Mouse (Mus musculus) neural tube, embryonic 11.5 days (tissue): ENCODE measurements around the gene Tmem211. TPM values are rescaled to one million over a fixed set of nuclear protein-coding genes. Genes with fewer than 3 reads are reported as not detected.

Source experiments
- ATAC-seq: fragments of 200-750 bp; cut with Nextera tagmentation; 2 replicates; pipeline ENCODE4 v1.8.0; 2017; ENCODE audit warnings: moderate number of reproducible peaks, mild to moderate bottlenecking, moderate TSS enrichment, moderate library complexity; ENCODE audit not compliant: insufficient read depth, low FRiP score, low TSS enrichment
- DNase-seq: peaks from one replicate; pipeline ENCODE4 v3.0.0-alpha.2; 2015; ENCODE audit warnings: low spot score
- H3K27ac ChIP-seq: fragments of 300-500 bp; sonication (generic); 2 replicates; pipeline ENCODE4 v1.5.1; 2014; ENCODE audit warnings: low read depth, mild to moderate bottlenecking, low read length
- H3K27me3 ChIP-seq: fragments of 300-500 bp; sonication (generic); 2 replicates; pipeline ENCODE4 v1.6.1; 2014; ENCODE audit warnings: mild to moderate bottlenecking, low read length, mixed read lengths; ENCODE audit not compliant: control insufficient read depth, insufficient read depth
- H3K36me3 ChIP-seq: fragments of 300-500 bp; sonication (generic); 2 replicates; pipeline ENCODE4 v1.6.1; 2014; ENCODE audit warnings: mild to moderate bottlenecking, low read length, moderate library complexity, mixed read lengths; ENCODE audit not compliant: control insufficient read depth, insufficient read depth
- H3K4me1 ChIP-seq: fragments of 300-500 bp; sonication (generic); 2 replicates; pipeline ENCODE4 v1.6.1; 2014; ENCODE audit warnings: low read length, mixed read lengths; ENCODE audit not compliant: control insufficient read depth, insufficient read depth
- H3K4me2 ChIP-seq: fragments of 300-500 bp; sonication (generic); 2 replicates; pipeline ENCODE4 v1.6.1; 2014; ENCODE audit warnings: low read depth, mild to moderate bottlenecking, moderate library complexity
- H3K4me3 ChIP-seq: fragments of 300-500 bp; sonication (generic); 2 replicates; pipeline ENCODE4 v1.5.1; 2014; ENCODE audit warnings: low read depth, low read length
- H3K9ac ChIP-seq: fragments of 300-500 bp; sonication (generic); 2 replicates; pipeline ENCODE4 v1.6.1; 2014; ENCODE audit warnings: mild to moderate bottlenecking, low read length
- H3K9me3 ChIP-seq: fragments of 300-500 bp; sonication (generic); 2 replicates; pipeline ENCODE4 v1.6.1; 2016; ENCODE audit warnings: low read length; ENCODE audit not compliant: control insufficient read depth
- WGBS: fragments of 180-500 bp; shearing (Covaris S2); extraction: QIAGEN DNeasy Blood & Tissue Kit; methylation state at CpG from one replicate; pipeline ENCODE4 v1.1.7; 2014; 5-methylcytosine and 5-hydroxymethylcytosine counted together
- polyA plus RNA-seq: library from polyadenylated mRNA; unstranded; fragments of >200 nt; fragmentation: Nextera tagmentation; extraction: Ambion mirVana; gene quantifications from 2 replicates; pipeline ENCODE4 v1.2.1, GENCODE M21; 2014

The Tmem211 gene
- polyA plus RNA-seq, 1 experiment from 2014 or later, result not detected

- Histone ChIP-seq H3K4me1 (no peaks in the 10 kb centered on the region), H3K9ac (no peak overlapping the region), H3K4me3 (no peak overlapping the region), H3K27ac (no peak overlapping the region), H3K4me2 (no peak overlapping the region), H3K9me3 (no peaks in the 10 kb centered on the region), H3K36me3 (no peaks in the 10 kb centered on the region), H3K27me3 (no peaks in the 10 kb centered on the region)
- no peak for ATAC-seq
- WGBS, result 86% methylated on average over 12 of the region's 12 CpGs
- no peak for DNase-seq
These were observed 31.3 kb upstream of the Tmem211 start for GRCm38 (mm10) chr5:113195451-113195850.

GRCm38 (mm10) chr5:113195907-113196306 lies 30.8 kb upstream of the Tmem211 start:
- H3K27me3 ChIP-seq, result no peaks in the 10 kb centered on the region
- no peak overlapping the region for H3K9ac ChIP-seq
- no peak overlapping the region for H3K4me3 ChIP-seq
- ATAC-seq (no peak), DNase-seq (no peak)
- WGBS, result 90% methylated on average over 6 of the region's 6 CpGs
- H3K4me1 ChIP-seq, result no peaks in the 10 kb centered on the region
- H3K9me3 ChIP-seq, result no peaks in the 10 kb centered on the region
- H3K27ac ChIP-seq, result no peak overlapping the region
- no peak overlapping the region for H3K4me2 ChIP-seq
- no peaks in the 10 kb centered on the region for H3K36me3 ChIP-seq

- H3K4me3 ChIP-seq, result no peak overlapping the region
- no peaks in the 10 kb centered on the region for H3K27me3 ChIP-seq
- peak overlapping the region; percentile 23; the same call in 1 of the 2 replicates for H3K27ac ChIP-seq
- H3K9me3 ChIP-seq, result no peaks in the 10 kb centered on the region
- ATAC-seq, result no peak
- no peaks in the 10 kb centered on the region for H3K36me3 ChIP-seq
- H3K4me2 ChIP-seq, result no peak overlapping the region
- no peak overlapping the region for H3K9ac ChIP-seq
- WGBS, result 48% methylated on average over 9 of the region's 9 CpGs
- DNase-seq, result no peak
- H3K4me1 ChIP-seq, result no peaks in the 10 kb centered on the region
These were observed 29.6 kb upstream of the Tmem211 start for GRCm38 (mm10) chr5:113196916-113197794.

- no peak for DNase-seq
These were observed 27.5 kb upstream of the Tmem211 start for GRCm38 (mm10) chr5:113199126-113199771.

GRCm38 (mm10) chr5:113199772-113200134 lies 27.0 kb upstream of the Tmem211 start:
- ATAC-seq (no peak), DNase-seq (no peak)
- Histone ChIP-seq H3K9me3 (no peaks in the 10 kb centered on the region), H3K27ac (no peak overlapping the region), H3K27me3 (no peaks in the 10 kb centered on the region), H3K9ac (no peak overlapping the region), H3K36me3 (no peaks in the 10 kb centered on the region), H3K4me1 (no peaks in the 10 kb centered on the region), H3K4me3 (no peak overlapping the region), H3K4me2 (no peak overlapping the region)
- WGBS, result 87% methylated on average over 10 of the region's 10 CpGs

More at GRCm38 (mm10) chr5:113199126-113199771, 27.5 kb upstream of the Tmem211 start:
- H3K4me1 ChIP-seq, result no peaks in the 10 kb centered on the region
- no peak overlapping the region for H3K9ac ChIP-seq
- no peak for ATAC-seq
- no peaks in the 10 kb centered on the region for H3K27me3 ChIP-seq
- no peak overlapping the region for H3K4me2 ChIP-seq
- WGBS, result 42% methylated on average over 8 of the region's 8 CpGs
- no peaks in the 10 kb centered on the region for H3K9me3 ChIP-seq
- no peak overlapping the region for H3K27ac ChIP-seq
- no peak overlapping the region for H3K4me3 ChIP-seq
- H3K36me3 ChIP-seq, result no peaks in the 10 kb centered on the region

GRCm38 (mm10) chr5:113204193-113204592 lies 22.5 kb upstream of the Tmem211 start:
- Histone ChIP-seq H3K9ac (no peak overlapping the region), H3K4me1 (peaks cover 1% of the 10 kb centered on the region; the same call in 1 of the 2 replicates), H3K36me3 (no peaks in the 10 kb centered on the region), H3K27ac (no peak overlapping the region), H3K27me3 (no peaks in the 10 kb centered on the region), H3K4me3 (no peak overlapping the region), H3K4me2 (no peak overlapping the region), H3K9me3 (no peaks in the 10 kb centered on the region)
- 91% methylated on average over 9 of the region's 9 CpGs for WGBS
- no peak for ATAC-seq
- DNase-seq, result no peak

- no peaks in the 10 kb centered on the region for H3K27me3 ChIP-seq
- no peak overlapping the region for H3K9ac ChIP-seq
- WGBS, result 73% methylated on average over 9 of the region's 9 CpGs
- H3K9me3 ChIP-seq, result no peaks in the 10 kb centered on the region
- H3K27ac ChIP-seq, result no peak overlapping the region
- no peak for ATAC-seq
- no peaks in the 10 kb centered on the region for H3K36me3 ChIP-seq
- DNase-seq, result no peak
- H3K4me1 ChIP-seq, result peaks cover 5% of the 10 kb centered on the region; the same call in 1 of the 2 replicates
- H3K4me2 ChIP-seq, result no peak overlapping the region
- H3K4me3 ChIP-seq, result no peak overlapping the region
These were observed 19.9 kb upstream of the Tmem211 start for GRCm38 (mm10) chr5:113206670-113207352.

- no peaks in the 10 kb centered on the region for H3K36me3 ChIP-seq
- no peak for ATAC-seq
- WGBS, result 89% methylated on average over 4 of the region's 4 CpGs
- DNase-seq, result no peak
- H3K4me1 ChIP-seq, result peaks cover 5% of the 10 kb centered on the region; the same call in 1 of the 2 replicates
- H3K27ac ChIP-seq, result no peak overlapping the region
- no peak overlapping the region for H3K4me2 ChIP-seq
- H3K4me3 ChIP-seq, result no peak overlapping the region
- H3K9me3 ChIP-seq, result no peaks in the 10 kb centered on the region
- H3K9ac ChIP-seq, result no peak overlapping the region
- no peaks in the 10 kb centered on the region for H3K27me3 ChIP-seq
These were observed 18.7 kb upstream of the Tmem211 start for GRCm38 (mm10) chr5:113208048-113208447.
